Mouse (Mus musculus): Measurements from ENCODE around the gene Calhm1. TPM values are rescaled to one million over a fixed set of nuclear protein-coding genes. Genes with fewer than 3 reads are reported as not detected.

Calhm1 gene
- polyA plus RNA-seq, 1 experiment = not detected

DNA sequence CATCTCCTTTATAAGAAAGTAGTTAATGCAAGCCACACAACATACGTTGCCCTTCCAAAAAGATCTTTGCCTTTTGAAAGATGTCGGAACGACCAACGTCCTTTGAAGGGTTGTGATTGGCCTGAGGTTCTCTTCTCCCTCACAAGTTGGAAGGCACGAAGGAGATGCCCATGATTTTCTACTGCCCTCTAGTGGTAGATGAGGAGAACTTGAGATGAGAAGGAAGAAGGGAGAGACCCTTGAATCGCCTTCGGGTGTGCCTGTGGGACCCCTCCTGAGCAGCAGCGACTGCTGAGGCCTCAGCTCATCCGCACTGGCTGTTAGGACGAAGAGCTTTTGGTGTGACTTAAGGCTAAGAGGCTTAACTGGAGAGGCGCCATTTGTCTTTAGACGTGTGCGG lies 24.2 kb upstream of the Calhm1 start:
- Histone ChIP-seq H3K27ac (ENCODE audit: insufficient read depth, low read length) (no peak overlapping the region), H3K4me3 (replicated peaks; ENCODE audit: insufficient read depth, low read depth, low read length) (no peak overlapping the region), H3K27me3 (ENCODE audit: control insufficient read depth, insufficient read depth, low read length) (no peaks in the 10 kb centered on the region), H3K4me1 (ENCODE audit: control insufficient read depth, insufficient read depth, low read length) (no peaks in the 10 kb centered on the region)
- DNase-seq = peak; percentile 35 to 41
- 11% methylated on average over 13 of the region's 13 CpGs for WGBS
- TF ChIP-seq CTCF (IDR thresholded peaks at IDR 0.05; ENCODE audit: borderline replicate concordance, insufficient read depth, low read depth, low read length) (peak; percentile 69), POLR2A (IDR thresholded peaks at IDR 0.05; ENCODE audit: borderline replicate concordance, insufficient read depth, low read length) (no peak)

DNA sequence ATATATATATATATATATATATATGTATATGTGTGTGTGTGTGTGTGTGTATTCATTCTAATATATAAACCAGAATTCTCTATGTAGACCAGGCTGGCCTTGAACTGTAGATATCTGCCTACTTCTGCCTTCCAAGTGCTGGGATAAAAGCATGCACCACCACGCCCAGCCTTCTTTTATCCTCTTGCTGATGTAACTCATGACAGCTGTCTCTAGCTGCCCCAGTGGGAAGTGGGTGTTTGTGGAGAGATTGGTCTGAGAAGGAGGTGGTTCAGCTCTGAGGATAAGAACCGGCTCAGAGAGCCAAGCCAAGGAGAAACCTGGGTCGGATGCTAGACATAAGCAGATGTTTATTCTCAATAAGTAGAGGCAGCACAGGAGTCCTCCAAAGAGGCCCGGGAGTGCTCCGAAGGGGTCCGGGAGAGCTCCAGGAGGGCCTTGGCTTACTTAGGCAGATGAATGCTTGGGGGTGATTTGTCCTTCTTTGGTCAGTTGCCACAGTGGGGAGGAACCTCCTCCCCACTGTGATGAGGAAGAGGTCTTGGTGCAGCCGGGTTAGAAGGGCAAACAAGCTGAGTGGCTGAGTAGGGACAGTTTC lies 23.7 kb upstream of the Calhm1 start:
- H3K4me3 ChIP-seq (replicated peaks; ENCODE audit: insufficient read depth, low read depth, low read length) = no peak overlapping the region
- DNase-seq = no peak
- TF ChIP-seq POLR2A (IDR thresholded peaks at IDR 0.05; ENCODE audit: borderline replicate concordance, insufficient read depth, low read length) (no peak), CTCF (IDR thresholded peaks at IDR 0.05; ENCODE audit: borderline replicate concordance, insufficient read depth, low read depth, low read length) (no peak)
- no peak overlapping the region for H3K27ac ChIP-seq (ENCODE audit: insufficient read depth, low read length)
- no peaks in the 10 kb centered on the region for H3K4me1 ChIP-seq (ENCODE audit: control insufficient read depth, insufficient read depth, low read length)
- H3K27me3 ChIP-seq (ENCODE audit: control insufficient read depth, insufficient read depth, low read length) = no peaks in the 10 kb centered on the region
- 51% methylated on average over 7 of the region's 7 CpGs for WGBS

DNA sequence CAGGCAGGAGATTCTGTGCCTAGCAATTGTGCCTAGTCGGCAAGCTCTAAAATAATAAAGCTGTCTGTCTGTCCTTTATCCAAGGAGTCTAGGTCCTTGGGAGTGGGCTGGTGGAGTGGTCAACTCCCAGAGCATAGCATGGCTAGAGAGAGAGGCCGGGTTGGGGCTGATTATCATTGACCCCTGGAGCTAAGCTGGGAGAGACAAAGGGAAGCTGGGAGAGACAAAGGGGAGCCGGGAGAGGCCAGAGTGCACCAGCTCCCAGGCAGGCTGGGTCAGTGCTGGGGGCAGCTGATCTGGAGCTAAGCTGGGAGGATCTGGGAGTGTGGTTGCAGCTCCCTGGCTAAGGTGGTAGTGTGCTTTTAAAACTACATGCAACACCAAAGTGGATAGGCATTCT lies 22.7 kb upstream of the Calhm1 start:
- Histone ChIP-seq H3K27me3 (ENCODE audit: control insufficient read depth, insufficient read depth, low read length) (no peaks in the 10 kb centered on the region), H3K4me1 (ENCODE audit: control insufficient read depth, insufficient read depth, low read length) (no peaks in the 10 kb centered on the region), H3K4me3 (replicated peaks; ENCODE audit: insufficient read depth, low read depth, low read length) (no peak overlapping the region), H3K27ac (ENCODE audit: insufficient read depth, low read length) (no peak overlapping the region)
- no peak for DNase-seq
- TF ChIP-seq CTCF (IDR thresholded peaks at IDR 0.05; ENCODE audit: borderline replicate concordance, insufficient read depth, low read depth, low read length) = no peak
- WGBS = 44% methylated on average over 3 of the region's 3 CpGs

DNA sequence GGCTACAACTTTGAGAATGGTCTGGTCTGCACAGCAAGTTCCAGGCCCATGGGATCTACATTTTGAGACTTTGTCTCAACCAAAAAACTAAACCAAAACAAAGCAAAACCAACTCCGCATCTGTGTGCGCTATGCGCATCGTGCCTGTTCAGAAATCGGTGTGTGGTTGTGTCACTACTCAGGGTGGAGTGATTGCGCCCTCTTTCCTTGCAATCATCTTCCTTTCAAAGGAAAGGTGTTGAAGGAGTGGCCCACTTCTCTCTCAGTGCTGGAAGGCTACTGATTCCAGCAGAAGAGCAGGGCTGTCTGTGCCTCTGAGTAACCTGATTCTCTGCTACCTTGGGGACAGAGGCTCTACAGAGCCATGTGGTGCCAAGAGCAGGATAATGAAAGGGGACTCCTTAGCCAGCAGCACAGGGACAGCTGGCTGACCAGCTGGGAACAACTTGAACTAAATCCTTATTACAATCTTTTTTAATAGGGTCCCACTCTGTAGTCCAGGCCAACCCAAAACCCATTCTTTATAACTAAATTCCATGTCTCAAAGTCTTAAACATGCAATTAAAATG lies 19.2 kb upstream of the Calhm1 start:
- DNase-seq = no peak
- TF ChIP-seq CTCF (IDR thresholded peaks at IDR 0.05; ENCODE audit: borderline replicate concordance, insufficient read depth, low read depth, low read length) = no peak
- TF ChIP-seq POLR2A (IDR thresholded peaks at IDR 0.05; ENCODE audit: borderline replicate concordance, insufficient read depth, low read length) = no peak
- no peak overlapping the region for H3K4me3 ChIP-seq (replicated peaks; ENCODE audit: insufficient read depth, low read depth, low read length)
- H3K27ac ChIP-seq (ENCODE audit: insufficient read depth, low read length) = no peak overlapping the region
- WGBS = 96% methylated on average over 6 of the region's 6 CpGs
- no peaks in the 10 kb centered on the region for H3K27me3 ChIP-seq (ENCODE audit: control insufficient read depth, insufficient read depth, low read length)
- H3K4me1 ChIP-seq (ENCODE audit: control insufficient read depth, insufficient read depth, low read length) = no peaks in the 10 kb centered on the region; the same call in 1 of the 2 replicates

DNA sequence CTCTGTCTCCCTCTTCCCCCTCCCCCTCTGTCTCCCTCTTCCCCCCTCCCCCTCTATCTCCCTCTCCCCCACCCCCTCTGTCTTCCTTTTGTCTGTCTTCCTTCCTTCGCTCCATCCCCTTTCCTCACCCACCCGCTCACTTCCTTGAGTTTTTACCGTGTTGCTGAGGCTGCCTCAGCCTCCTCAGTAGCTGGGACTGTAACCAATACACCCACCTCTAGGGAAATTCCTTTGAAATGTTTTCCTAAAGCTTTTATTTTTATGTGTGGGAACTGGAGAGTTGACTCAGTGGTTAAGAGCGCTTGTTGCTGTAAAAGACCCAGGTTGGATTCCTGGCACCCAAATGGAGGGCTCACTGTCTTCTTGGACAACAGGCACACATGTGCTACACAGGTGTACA lies 17.6 kb upstream of the Calhm1 start:
- Histone ChIP-seq H3K27me3 (ENCODE audit: control insufficient read depth, insufficient read depth, low read length) (no peaks in the 10 kb centered on the region), H3K4me1 (ENCODE audit: control insufficient read depth, insufficient read depth, low read length) (no peaks in the 10 kb centered on the region; the same call in 1 of the 2 replicates), H3K27ac (ENCODE audit: insufficient read depth, low read length) (no peak overlapping the region), H3K4me3 (replicated peaks; ENCODE audit: insufficient read depth, low read depth, low read length) (no peak overlapping the region)
- no peak for DNase-seq
- no peak for TF ChIP-seq POLR2A (IDR thresholded peaks at IDR 0.05; ENCODE audit: borderline replicate concordance, insufficient read depth, low read length)
- no peak for TF ChIP-seq CTCF (IDR thresholded peaks at IDR 0.05; ENCODE audit: borderline replicate concordance, insufficient read depth, low read depth, low read length)
- 67% methylated on average over 4 of the region's 4 CpGs for WGBS

DNA sequence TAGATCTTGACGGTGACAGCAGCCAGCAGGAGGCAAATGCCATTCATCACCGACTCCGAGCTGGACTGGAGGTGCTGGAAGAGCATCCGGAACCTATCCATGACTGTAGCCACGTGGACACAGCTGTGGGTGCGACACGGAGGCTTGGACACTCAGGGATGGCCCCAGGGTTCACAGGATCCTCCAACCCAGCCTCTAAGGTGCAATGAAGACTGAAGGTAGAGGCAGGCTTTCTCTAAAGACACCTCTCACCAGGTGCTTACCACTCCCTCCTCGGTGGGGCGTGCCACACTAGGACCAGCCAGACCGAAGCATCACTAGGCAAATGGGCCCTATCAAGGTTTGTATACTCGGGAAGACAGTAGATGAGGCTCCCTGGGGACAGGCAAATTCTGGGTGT lies 13.6 kb upstream of the Calhm1 start, which contains the start of gene Calhm3:
Gene Calhm3 (minus strand): TSS at position 101 of the 400 bp plus-strand sequence.
- no peaks in the 10 kb centered on the region for H3K27me3 ChIP-seq (ENCODE audit: control insufficient read depth, insufficient read depth, low read length)
- no peak within 1 kb of the TSS for H3K4me3 ChIP-seq (replicated peaks; ENCODE audit: insufficient read depth, low read depth, low read length)
- DNase-seq = no peak
- 74% methylated on average over 11 of the region's 11 CpGs for WGBS
- TF ChIP-seq CTCF (IDR thresholded peaks at IDR 0.05; ENCODE audit: borderline replicate concordance, insufficient read depth, low read depth, low read length) = no peak
- no peak for TF ChIP-seq POLR2A (IDR thresholded peaks at IDR 0.05; ENCODE audit: borderline replicate concordance, insufficient read depth, low read length)
- H3K27ac ChIP-seq (ENCODE audit: insufficient read depth, low read length) = no peak within 1 kb of the TSS
- no peaks in the 10 kb centered on the region; the same call in 1 of the 2 replicates for H3K4me1 ChIP-seq (ENCODE audit: control insufficient read depth, insufficient read depth, low read length)

DNA sequence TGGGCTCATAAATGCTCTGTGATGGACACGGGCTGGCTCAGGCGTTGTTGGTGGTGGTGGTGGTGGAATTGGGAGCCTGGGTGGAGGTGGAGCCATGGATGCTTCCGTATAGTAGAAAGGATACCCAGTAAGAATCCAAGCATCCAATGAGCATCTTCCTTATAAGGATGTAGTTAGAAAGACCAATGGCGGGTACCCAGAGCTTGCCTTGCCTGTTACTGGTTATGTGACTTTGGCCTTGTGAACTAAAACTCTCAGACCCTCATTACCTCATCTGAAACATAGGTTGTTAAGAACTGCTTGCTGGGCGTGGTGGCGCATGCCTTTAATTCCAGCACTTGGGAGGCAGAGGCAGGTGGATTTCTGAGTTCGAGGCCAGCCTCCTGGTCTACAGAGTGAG lies 9.7 kb upstream of the Calhm1 start:
- TF ChIP-seq POLR2A (IDR thresholded peaks at IDR 0.05; ENCODE audit: borderline replicate concordance, insufficient read depth, low read length) (no peak), CTCF (IDR thresholded peaks at IDR 0.05; ENCODE audit: borderline replicate concordance, insufficient read depth, low read depth, low read length) (no peak)

DNA sequence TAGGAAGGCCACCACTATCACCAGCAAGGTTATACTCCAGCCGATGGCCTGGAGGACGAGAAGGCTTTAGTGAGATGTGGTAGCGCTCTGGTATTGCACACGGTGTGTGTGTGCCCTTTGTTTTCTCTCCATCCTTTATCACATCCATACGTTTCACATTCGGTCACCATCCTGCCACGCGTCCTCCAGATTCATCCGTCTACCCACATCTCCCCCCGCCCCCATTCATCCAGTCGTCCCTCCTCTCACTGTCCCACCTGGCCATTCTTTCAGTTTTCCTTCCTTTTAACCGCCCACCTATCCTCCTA lies 8.0 kb upstream of the Calhm1 start:
- Histone ChIP-seq H3K27ac (ENCODE audit: insufficient read depth, low read length) (no peak overlapping the region), H3K4me3 (replicated peaks; ENCODE audit: insufficient read depth, low read depth, low read length) (peak overlapping the region; percentile 53), H3K27me3 (ENCODE audit: control insufficient read depth, insufficient read depth, low read length) (no peaks in the 10 kb centered on the region), H3K4me1 (ENCODE audit: control insufficient read depth, insufficient read depth, low read length) (0 out of 2 replicates have a peak, but pooled peaks cover 4% of the 10 kb centered on the region)
- DNase-seq = no peak
- TF ChIP-seq CTCF (IDR thresholded peaks at IDR 0.05; ENCODE audit: borderline replicate concordance, insufficient read depth, low read depth, low read length) (no peak), POLR2A (IDR thresholded peaks at IDR 0.05; ENCODE audit: borderline replicate concordance, insufficient read depth, low read length) (no peak)
- 67% methylated on average over 12 of the region's 12 CpGs for WGBS

More for the DNA sequence above, 9.7 kb upstream of the Calhm1 start:
- 95% methylated on average over 7 of the region's 7 CpGs for WGBS
- no peaks in the 10 kb centered on the region for H3K27me3 ChIP-seq (ENCODE audit: control insufficient read depth, insufficient read depth, low read length)
- H3K4me3 ChIP-seq (replicated peaks; ENCODE audit: insufficient read depth, low read depth, low read length) = no peak overlapping the region
- no peak for DNase-seq
- 0 out of 2 replicates have a peak, but pooled peaks cover 4% of the 10 kb centered on the region for H3K4me1 ChIP-seq (ENCODE audit: control insufficient read depth, insufficient read depth, low read length)
- H3K27ac ChIP-seq (ENCODE audit: insufficient read depth, low read length) = no peak overlapping the region

Data from cerebellum, adult 2 months (tissue).